Mouse (Mus musculus) heart, postnatal 25 days (tissue): Measurements from ENCODE around the gene Aplf. TPM values are rescaled to one million over a fixed set of nuclear protein-coding genes. Genes with fewer than 3 reads are reported as not detected.

ENCODE experiments used
- DNase-seq: peaks from one replicate; pipeline ENCODE4 v3.0.0; 2022; ENCODE audit warnings: low spot score
- intact Hi-C: fragments of 180-260 bp; cut with DNase I; formaldehyde crosslinking; loops from one replicate; pipeline ENCODE4 v1.15.1; 2025
- total RNA-seq, 2 experiments: library from RNA; stranded (reverse); gene quantifications; 2 replicates each; pipeline ENCODE4 v1.2.3; 2021

The Aplf gene
- 1 to 10 TPM; 2.3 to 2.6 TPM for total RNA-seq

DNA sequence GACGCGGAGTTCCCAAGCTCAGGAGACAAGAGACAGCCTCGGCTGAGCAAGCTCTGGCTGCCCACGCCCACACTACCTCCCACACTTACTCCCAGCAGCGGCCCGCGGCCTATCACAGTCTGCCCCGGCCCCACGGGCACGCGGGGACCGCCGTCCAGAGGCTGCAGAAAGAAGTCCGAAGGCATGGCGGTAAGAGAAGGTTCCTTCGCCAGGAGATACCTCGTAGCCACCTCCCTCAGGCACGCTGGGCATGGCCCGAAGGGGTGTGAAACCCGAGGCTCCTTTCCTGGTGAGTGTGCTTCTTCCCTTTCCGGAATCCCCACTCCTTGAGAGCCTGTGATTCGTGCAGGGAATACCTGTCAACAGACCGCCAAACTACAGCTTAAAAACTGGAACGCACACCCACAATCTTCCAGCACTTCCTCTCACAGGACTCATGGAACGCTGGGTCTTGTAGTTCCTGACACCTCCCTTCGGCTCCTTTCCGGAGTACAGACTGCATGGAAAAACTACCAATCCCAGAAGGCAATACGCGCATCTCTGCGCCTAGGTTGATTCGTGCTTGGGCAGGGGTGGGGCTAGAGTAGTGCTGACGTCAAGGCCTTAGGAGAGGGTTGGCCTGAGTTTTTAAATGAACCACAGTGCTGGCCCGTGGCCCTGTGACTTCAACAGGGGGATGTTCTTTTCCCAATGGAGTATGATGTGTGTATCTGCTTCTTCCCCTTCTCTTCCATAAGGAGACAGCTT, at the start of gene Aplf:
Gene Aplf, minus strand, starts transcription at position 423 of the 747 bp plus-strand sequence.
- intact Hi-C loops = loop anchor here (2.0 to 5.0 kb wide), 2 partner anchors 205 to 275 kb away; no protein-coding TSS in a partner anchor
- peak; percentile 85 for DNase-seq

DNA sequence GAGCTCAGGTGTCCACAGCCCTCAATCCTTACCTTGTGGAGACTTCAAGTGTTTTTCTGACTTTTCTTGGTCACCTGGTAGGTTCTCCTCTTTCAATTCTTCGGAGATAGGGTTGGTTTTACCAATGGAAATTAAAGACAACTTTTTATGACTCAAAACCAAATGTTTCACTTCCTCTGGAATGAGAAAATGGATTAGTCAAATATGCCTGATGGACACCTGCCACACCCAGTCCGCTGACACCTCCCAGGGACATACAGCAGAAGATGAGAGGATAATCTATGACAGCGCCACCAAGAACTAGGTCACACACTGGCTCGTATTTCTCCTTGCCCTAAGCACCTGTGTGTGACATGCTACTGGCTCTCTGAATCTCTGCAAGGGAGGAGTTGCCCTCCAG, 42.1 kb upstream of the Aplf start:
- intact Hi-C loops = no loop called here
- no peak for DNase-seq

DNA sequence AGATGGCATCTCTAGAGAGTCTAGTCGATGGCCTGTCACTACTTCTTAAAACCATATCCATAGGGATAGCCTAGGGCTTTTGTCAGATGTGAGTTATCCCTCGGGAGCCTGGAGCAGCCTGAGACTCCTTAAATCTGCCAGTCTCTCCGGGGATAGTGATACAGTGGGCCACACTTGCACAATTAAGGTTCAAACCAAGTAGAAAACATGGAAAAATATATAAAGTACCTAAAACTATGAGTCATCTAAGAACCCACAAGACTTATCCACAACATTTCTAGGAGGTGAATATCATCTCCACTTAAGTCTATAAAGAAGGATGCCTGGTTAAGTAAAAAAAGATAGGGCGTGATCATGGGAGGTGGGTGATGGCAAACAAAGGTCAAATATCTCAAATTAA, 40.3 kb upstream of the Aplf start:
- intact Hi-C loops = no loop called here
- no peak for DNase-seq

DNA sequence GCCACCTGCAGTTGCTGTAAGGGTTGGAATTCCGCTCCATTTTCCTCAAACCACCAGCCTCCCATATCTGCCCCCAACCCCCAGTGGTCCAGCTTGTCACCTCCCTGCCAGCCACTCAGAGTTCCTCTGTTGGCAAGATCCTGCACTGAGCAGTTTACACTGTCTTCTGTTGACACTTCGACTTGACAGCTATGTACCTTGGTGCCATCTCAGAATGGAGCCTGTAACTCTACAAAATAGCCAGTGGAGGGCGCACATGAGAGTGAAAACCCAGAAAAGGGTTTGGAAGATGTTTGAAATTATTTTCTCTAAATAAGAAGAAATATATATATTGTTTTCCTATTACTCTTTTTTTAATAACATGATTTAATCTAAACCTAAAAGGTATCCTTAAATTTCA, 34.3 kb upstream of the Aplf start:
- no peak for DNase-seq

DNA sequence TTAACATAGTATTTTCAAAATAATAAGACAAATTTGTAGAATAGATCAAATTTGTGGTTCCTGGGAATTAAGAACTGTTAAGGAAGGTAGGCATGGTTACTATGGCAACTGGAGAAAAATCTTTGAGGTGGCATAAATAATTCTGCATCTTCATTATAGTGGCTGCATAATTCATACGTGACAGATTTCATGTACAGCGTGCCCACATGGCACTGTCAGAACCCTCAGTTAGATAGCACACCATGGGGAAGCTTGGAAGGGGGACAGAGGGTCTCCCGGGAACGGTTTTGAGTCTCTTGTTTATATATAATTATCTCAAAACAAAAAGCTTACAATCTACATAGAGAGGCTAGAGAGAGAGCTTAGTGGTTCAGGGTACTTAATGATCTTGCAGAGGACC, 24.6 kb upstream of the Aplf start:
- no peak for DNase-seq
- intact Hi-C loops = no loop called here

More for the DNA sequence above, 34.3 kb upstream of the Aplf start:
- intact Hi-C loops = loop anchor here (2.0 kb wide), 1 partner anchor 25 kb away; the partner anchor contains the start of gene Efcc1

DNA sequence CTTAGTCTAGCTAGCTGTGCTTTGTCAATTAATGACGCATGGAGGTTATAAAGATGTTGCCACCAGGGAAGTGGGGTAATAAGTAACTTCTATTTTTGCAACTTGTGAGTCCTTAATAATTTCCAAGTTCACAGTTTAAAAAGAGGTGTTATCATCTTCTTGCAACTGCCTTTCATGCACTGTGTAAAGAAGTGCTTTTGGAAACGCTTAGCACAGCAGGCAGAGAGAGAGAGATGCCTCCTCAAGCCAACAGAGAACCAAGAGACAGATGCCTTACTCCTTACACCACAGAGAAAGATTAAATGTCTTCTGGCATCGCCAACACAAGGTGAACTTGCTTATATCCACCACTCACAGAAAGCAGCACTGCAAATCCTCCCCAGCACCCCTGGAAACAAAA, 24.0 kb upstream of the Aplf start:
- intact Hi-C loops = no loop called here
- DNase-seq = no peak

DNA sequence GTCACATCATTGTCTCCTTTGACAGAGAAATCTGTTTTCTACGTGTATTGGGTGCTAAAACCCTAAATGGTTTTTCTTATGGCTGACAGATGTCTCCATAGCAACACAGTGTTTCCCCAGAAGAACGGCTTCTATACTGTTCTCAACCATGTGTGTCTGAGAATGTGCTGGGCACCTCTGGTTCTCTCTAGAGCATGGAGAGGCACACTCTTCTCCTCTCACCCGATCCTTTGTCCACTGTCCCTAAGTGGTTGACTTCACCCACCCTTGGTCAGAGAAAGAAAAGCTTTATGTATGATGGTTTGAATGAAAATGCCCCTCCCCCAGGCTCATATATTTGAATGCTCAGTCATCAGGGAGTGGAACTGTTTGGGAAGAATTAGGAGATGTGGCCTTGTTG, 8.4 kb upstream of the Aplf start:
- intact Hi-C loops = no loop called here
- DNase-seq = no peak

DNA sequence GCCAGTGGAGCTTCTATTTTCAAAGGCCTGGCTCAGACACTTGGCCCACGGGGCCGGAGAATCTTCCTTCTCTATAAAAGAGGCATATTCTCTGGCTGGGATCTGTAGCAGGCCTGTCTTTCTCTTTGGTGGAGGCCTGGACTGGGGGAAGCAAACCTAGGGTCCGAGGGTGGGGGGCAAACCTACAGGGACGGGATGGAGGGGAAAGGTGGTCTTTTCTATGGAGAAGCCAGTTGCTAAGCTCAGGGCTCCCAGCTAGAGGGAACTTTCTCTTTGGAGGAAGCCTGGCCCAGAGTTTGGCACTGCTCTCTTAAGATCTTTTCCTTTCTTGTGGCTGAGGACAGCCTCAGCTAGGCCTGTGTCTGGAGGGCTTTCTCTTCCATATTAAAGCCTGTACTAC, 668 bp upstream of the Aplf start:
- intact Hi-C loops = loop anchor here (5.0 kb wide), 1 partner anchor 275 kb away; no protein-coding TSS in a partner anchor

DNA sequence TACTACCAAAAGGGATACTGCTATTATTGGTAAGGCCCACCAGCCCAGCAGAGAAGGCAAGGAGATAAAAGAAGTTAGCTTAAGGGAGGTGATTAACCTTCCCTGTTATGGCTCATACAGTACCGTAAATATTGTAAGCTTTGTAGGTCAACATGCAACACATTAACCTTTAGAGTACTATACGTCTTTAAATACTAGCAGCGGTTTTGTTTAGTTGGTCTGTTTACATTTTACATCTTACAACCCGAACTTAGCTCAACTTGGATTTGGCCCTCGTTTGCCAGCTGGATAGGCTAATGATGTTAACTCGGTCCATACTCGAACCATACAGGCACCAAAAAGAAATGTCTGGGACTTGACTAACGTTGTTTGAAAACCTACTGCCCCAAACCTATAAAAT, 640 bp downstream of the Aplf start:
- intact Hi-C loops = loop anchor here (2.0 to 5.0 kb wide), 2 partner anchors 205 to 274 kb away; no protein-coding TSS in a partner anchor
- DNase-seq = no peak

More for the DNA sequence above, 668 bp upstream of the Aplf start:
- DNase-seq = no peak

DNA sequence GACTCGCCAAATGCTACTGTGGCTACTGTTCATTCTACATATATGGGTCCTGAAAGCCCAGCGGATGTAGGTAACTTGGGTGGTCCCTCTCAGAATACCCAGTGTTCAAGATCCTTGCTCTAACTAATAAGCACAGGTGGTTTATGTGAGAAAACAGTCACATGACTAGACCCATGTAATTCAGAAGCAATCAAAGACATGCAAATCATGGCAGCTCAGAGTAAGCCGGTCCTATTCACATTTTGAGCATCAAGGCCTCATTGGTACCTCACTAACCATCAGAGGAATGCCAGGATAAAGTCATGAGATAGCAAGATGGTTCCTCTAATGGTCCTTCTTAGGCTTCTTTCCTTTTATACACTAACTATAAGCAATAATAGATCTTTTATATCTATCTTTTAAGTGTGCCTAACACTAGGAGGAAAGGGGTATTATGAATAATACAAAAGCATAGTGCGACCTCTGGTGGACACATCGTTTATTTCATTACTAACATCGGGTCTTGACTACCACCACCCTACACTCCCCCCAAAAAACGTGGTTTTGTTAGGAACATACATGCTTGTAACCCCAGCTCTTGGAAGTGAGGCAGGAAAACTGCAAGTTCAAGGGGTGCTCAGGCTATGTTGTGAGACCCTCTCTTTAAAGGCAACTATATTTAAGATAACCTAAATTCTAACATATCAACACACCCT, 2.0 kb downstream of the Aplf start:
- intact Hi-C loops = loop anchor here (2.0 to 5.0 kb wide), 3 partner anchors 58 to 273 kb away; no protein-coding TSS in a partner anchor
- DNase-seq = no peak

DNA sequence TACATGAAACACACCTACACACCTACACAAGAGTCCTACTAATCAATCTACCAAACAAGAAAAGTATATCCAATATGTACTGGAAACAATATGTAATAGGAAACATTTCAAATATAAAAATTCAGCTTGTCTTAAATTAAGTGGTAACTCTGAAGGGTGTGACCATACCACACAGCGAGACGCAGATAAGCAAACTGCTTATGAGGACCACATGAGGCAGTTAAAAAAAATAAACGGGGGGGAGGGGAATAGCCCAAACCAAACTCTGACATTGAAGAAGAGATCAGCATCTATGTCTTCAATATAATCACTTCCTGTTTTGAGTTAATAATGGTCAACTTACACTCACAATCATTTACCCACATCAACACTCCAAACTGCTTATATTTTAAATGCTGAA, 3.3 kb downstream of the Aplf start:
- intact Hi-C loops = loop anchor here (5.0 kb wide), 1 partner anchor 56 kb away; no protein-coding TSS in a partner anchor
- no peak for DNase-seq

DNA sequence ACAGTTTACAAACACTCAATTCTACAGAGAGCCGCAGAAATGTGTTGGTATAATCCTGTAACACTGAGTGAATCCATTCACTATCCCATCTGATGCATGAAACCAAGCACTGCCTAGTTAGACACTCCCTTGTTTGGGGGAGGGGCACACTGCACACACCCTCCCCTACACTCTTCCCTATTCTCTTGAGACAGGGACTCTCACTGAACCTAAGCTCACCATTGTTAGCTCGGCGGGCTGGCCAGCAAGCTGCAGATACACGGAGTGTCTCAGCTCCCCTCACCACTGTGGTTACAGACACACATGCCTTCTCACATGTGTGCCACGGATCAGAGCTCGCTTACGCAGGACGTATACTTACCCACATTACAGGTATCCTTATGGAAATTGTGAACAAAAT, 4.2 kb downstream of the Aplf start:
- intact Hi-C loops = loop anchor here (5.0 kb wide), 1 partner anchor 56 kb away; no protein-coding TSS in a partner anchor

DNA sequence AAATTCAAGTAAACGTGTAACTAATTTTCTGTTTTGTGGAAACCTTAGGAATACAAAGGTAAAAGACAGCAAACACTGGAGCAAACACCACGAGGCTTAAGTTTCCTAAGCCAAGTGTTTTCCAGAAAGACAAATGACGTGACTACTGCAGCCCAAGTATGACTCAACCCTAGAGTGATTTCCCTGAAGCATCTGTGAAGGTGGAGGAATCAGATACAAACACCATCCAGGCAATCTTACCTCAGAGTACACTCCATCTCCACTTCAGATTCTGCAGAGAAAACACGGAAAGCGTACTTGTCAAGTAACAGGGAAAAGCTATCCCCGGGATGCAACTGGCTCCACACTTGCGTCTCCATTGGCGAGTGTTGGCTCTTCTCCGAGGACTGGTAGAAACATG, 8.5 kb downstream of the Aplf start:
- intact Hi-C loops = no loop called here
- no peak for DNase-seq

More for the DNA sequence above, 4.2 kb downstream of the Aplf start:
- no peak for DNase-seq

DNA sequence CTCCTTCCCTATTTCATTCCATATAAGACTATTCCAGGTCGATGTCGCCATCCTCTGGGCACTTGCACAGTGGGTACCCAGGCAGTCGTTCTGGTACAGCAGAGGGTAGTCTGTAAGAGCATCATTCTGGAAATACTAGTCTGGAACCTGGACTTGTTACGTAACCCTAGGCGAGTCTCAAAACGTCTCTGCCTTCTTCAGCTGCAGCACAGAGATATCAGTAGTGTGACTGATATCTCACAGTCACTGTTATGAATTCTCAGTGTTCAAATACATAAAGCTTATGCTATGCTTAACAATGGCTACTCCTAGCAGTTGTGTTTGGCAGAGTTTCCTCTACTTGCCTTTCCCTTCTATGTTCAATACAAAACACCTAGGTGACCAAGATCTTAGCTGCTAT, 9.8 kb downstream of the Aplf start:
- no peak for DNase-seq
- intact Hi-C loops = no loop called here

DNA sequence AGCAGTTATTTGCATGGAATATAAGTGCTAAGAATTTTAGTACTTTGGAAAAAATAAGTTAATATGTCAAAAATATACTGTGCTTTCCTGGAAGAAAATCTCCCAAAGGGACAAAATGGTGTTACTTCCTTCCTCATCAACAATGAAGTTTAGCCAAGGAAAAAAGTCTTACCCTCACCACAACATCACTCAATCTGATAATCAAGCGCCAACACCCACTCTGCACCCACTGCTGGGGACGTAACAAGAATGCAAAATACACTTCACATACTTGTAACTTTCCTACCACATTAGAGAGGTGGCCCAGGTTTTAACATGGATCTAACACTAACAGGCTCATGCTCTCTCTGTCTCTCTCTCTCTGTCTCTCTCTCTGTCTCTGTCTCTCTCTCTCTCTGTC, 10.3 kb downstream of the Aplf start:
- no peak for DNase-seq
- intact Hi-C loops = no loop called here

DNA sequence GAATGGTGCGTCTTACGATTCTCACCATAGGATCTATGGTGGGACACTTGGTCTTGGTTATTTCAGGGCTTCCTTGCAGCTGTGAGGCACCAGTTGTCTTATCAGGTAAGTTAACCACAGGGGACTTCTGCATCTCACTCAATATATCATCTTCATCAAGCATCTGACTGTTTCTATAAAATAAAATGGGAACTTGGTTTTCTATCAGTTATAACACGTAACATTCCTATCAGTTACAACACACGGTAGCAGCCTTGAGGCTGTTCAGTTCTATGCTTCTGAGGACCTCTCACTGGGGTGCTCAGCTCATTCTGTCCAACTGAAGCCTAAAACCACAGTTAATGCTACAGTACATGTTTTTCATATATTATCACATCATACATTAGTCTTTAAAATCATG, 13.2 kb downstream of the Aplf start:
- no peak for DNase-seq
- intact Hi-C loops = no loop called here

DNA sequence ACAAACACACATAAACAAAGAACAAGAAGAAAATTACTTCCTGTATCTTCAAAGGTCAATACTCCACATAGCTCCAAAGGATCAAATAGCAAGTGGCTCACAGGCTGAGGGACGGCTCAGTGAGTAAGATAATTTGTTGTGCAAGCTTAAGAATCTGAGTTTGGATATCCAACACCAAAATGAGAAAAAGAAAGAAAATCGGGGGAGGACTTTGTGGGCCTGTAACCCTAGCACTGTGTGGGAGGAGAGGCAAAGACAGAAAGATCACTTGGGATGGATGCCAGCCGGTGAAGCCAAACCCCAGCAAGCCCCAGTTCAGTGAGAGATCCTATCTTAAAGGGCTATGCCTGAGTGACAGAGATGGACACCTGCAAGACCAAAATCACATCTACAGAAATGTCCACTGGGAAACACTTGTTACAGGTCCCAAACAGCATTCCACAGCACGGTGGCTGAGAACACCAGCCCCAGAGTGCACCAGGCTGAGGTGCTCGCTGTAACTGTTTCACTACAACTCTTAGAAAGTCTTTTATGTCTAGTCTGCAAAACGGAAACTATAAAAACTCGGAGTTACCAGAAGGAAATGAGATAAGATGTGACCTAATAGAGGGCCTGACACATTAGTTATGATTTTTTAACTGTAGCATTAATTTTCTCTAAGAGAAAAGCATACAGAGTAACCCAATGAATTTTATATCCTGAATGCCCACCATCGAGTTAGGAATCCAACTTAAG, 17.9 kb downstream of the Aplf start:
- intact Hi-C loops = no loop called here
- DNase-seq = no peak

DNA sequence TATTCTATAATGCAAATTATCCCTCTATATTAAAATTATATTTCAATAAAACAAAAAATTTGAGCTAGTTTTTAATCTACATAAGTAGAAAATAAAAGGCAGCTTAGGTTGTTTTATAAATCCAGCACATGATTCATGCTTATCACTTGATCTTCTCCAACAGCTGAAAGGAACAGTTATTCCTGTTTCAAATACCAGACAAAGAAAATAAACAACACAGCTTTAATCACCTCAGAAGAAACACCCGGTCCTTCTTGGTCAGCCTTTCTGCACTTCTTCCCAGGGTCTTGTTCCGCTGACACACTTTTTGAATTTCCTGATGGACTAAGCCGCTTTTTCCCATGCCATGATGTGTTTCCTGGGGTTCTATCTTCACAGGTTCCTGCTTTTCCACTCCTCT, 18.5 kb downstream of the Aplf start:
- intact Hi-C loops = no loop called here

DNA sequence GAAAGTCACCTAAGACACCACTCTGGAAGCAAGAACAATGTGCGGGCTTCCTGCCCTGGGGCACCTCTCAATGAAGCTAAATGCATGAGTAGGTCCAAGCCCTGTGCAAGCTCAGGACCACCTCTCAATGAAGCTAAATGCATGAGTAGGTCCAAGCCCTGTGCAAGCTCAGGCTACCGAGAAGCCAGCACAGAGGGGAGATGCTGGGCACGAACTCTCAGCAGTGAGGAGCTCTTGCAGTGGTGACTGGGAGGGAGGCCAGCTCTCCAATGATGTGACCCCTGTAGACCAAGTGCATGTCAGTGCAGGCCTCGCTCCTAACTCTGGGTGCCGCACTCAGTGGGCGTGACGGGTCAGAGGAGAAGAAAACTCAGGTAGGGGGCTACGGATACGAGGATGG, 19.3 kb downstream of the Aplf start:
- intact Hi-C loops = no loop called here
- DNase-seq = no peak

More for the DNA sequence above, 18.5 kb downstream of the Aplf start:
- DNase-seq = no peak

DNA sequence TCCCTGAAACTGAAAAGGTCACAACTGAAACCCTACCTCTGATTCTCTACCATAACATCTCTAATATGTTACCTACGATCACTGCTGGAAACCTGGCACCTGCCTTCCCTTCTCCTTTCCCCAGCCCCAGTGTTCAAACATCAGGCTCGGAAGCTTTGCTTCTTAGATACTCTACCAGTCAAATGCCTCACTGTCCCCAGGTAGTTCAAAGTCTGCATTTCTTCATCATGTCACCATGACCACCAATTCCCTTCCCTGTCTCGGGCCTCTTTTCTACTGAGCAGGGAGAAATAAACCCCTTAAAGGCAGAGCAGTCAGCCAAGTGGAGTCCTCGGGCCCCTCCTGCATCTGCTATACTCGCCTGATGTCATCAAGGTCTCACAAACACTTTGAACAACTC, 20.2 kb downstream of the Aplf start:
- intact Hi-C loops = no loop called here
- no peak for DNase-seq
